Mouse (Mus musculus) limb, embryonic 11.5 days (tissue): ENCODE measurements around the gene Chsy1. TPM values are rescaled to one million over a fixed set of nuclear protein-coding genes. Genes with fewer than 3 reads are reported as not detected.

Experiments
- ATAC-seq: fragments of 200-750 bp; cut with Nextera tagmentation; 2 replicates; pipeline ENCODE4 v1.8.0; 2017; ENCODE audit warnings: low read depth; ENCODE audit not compliant: insufficient number of reproducible peaks, low FRiP score, low TSS enrichment
- DNase-seq: peaks from one replicate; pipeline ENCODE4 v3.0.0-alpha.2; 2015; ENCODE audit warnings: low spot score
- H3K27ac ChIP-seq: fragments of 300-500 bp; sonication (generic); replicated peaks from 2 replicates; pipeline ENCODE4 v1.5.1; 2014; ENCODE audit warnings: low read depth, mild to moderate bottlenecking, low read length
- H3K27me3 ChIP-seq: fragments of 300-500 bp; sonication (generic); 2 replicates; pipeline ENCODE4 v1.6.1; 2014; ENCODE audit warnings: mild to moderate bottlenecking, low read length, mixed read lengths; ENCODE audit not compliant: control insufficient read depth, insufficient read depth
- H3K36me3 ChIP-seq: fragments of 300-500 bp; sonication (generic); 2 replicates; pipeline ENCODE4 v1.6.1; 2014; ENCODE audit warnings: mild to moderate bottlenecking, low read length, moderate library complexity, mixed read lengths; ENCODE audit not compliant: control insufficient read depth, insufficient read depth
- H3K4me1 ChIP-seq: fragments of 300-500 bp; sonication (generic); 2 replicates; pipeline ENCODE4 v1.6.1; 2014; ENCODE audit warnings: low read length, mixed read lengths; ENCODE audit not compliant: control insufficient read depth, insufficient read depth
- H3K4me2 ChIP-seq: fragments of 300-500 bp; sonication (generic); 2 replicates; pipeline ENCODE4 v1.6.1; 2014; ENCODE audit warnings: low read depth, mild to moderate bottlenecking, moderate library complexity; ENCODE audit not compliant: severe bottlenecking
- H3K4me3 ChIP-seq: fragments of 300-500 bp; sonication (generic); 2 replicates; pipeline ENCODE4 v1.5.1; 2014; ENCODE audit warnings: low read depth, low read length
- H3K9ac ChIP-seq: fragments of 300-500 bp; sonication (generic); 2 replicates; pipeline ENCODE4 v1.6.1; 2014; ENCODE audit warnings: mild to moderate bottlenecking, low read length
- H3K9me3 ChIP-seq: fragments of 300-500 bp; sonication (generic); 2 replicates; pipeline ENCODE4 v1.6.1; 2016; ENCODE audit warnings: low read length; ENCODE audit not compliant: control insufficient read depth
- WGBS: fragments of 180-500 bp; shearing (Covaris S2); extraction: QIAGEN DNeasy Blood & Tissue Kit; methylation state at CpG from one replicate; pipeline ENCODE4 v1.1.7; 2014; 5-methylcytosine and 5-hydroxymethylcytosine counted together
- polyA plus RNA-seq: library from polyadenylated mRNA; unstranded; fragments of >200 nt; fragmentation: Nextera tagmentation; extraction: Ambion mirVana; gene quantifications from 2 replicates; pipeline ENCODE4 v1.2.1, GENCODE M21; 2014

Gene Chsy1
- polyA plus RNA-seq, 1 experiment from 2014 or later: 27.1 TPM

DNA sequence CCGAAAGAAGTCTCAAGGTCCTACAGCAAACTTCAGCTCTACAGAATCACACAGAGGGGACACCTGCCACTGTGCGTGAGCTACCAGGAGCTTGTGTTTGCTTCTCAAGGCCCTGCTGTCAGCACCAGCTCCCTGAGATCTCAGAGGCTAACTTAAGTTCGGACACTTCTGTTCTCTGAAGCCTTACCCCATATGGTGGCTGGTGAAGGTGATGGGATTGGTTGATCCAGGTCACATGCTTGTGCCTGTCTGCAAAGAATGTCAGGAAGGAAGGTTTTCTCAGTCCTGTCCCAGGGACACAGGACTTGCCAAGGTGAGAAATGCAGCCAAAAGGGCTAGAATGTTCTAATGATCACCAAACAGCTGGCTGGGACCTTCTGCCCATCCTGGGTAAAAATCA, 91.1 kb downstream of the Chsy1 start:
- Histone ChIP-seq H3K9me3 (no peaks in the 10 kb centered on the region), H3K4me2 (no peak overlapping the region), H3K4me3 (no peak overlapping the region), H3K4me1 (peaks cover 9% of the 10 kb centered on the region; the same call in 1 of the 2 replicates), H3K27me3 (no peaks in the 10 kb centered on the region), H3K27ac (no peak overlapping the region), H3K9ac (no peak overlapping the region), H3K36me3 (no peaks in the 10 kb centered on the region)
- 77% methylated on average over 3 of the region's 3 CpGs for WGBS
- ATAC-seq (no peak), DNase-seq (no peak)

DNA sequence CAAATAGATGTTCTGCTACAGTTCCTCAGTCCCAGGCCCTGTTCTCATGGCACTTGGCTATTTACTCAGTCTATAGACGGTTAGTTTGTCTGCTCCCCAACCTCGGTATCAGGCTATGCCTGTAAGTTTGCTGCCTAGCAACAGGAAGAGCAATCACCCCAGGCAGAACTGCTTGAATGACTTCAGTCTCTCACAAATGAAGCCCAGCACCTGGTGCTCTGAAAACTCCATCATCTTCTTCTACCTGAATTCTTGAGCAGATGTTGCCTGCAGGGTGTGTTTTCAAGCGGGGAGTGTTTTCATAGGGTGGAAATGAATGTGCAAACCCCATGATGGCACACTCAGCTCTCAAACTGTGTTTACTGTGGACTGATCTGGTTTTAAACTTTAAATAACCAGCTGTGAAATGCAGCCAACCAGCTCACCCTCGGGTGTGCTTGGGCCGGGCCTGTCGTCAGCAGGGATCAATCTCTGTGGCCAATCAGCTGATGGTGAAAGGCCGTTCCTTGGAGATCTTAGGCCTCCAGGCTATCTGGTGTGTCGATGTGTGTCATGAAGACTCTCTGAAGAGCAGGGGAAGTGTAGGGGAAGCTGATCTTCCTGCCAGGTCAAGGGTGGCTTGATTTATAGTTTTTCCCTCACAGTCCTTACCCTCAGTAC, 91.6 kb downstream of the Chsy1 start:
- DNase-seq (no peak), ATAC-seq (no peak)
- Histone ChIP-seq H3K27me3 (no peaks in the 10 kb centered on the region), H3K9me3 (no peaks in the 10 kb centered on the region), H3K36me3 (no peaks in the 10 kb centered on the region), H3K9ac (no peak overlapping the region), H3K4me2 (no peak overlapping the region), H3K4me1 (peaks cover 9% of the 10 kb centered on the region; the same call in 1 of the 2 replicates), H3K27ac (no peak overlapping the region), H3K4me3 (no peak overlapping the region)
- 45% methylated on average over 8 of the region's 8 CpGs for WGBS

DNA sequence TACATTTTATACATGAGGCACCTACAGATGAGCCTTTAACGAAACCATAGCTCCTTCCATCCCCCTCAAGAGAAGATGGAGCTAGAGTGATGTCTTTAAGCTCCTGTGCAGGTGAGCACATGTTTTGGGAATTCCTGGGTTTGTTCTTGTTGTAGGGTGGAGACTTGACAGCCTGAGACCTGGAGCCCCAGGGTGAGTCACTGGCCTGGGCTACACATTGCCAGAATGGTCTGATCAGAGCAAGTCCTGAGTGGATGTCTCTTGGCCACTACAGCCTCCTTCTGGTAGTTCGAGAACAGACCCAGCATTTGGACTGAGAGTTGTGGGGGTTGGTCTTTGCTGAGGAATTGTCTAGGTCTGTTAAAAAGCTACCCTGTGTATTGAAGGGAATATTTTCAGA, 92.3 kb downstream of the Chsy1 start:
- DNase-seq: no peak
- Histone ChIP-seq H3K27ac (no peak overlapping the region; the same call in 1 of the 2 replicates), H3K36me3 (no peaks in the 10 kb centered on the region), H3K4me2 (no peak overlapping the region), H3K9me3 (no peaks in the 10 kb centered on the region), H3K9ac (no peak overlapping the region), H3K27me3 (no peaks in the 10 kb centered on the region), H3K4me1 (peaks cover 9% of the 10 kb centered on the region; the same call in 1 of the 2 replicates), H3K4me3 (no peak overlapping the region)
- no peak for ATAC-seq
- 86% methylated on average over 2 of the region's 2 CpGs for WGBS

- no peak overlapping the region for H3K27ac ChIP-seq
- H3K9ac ChIP-seq: no peak overlapping the region
- H3K4me1 ChIP-seq: no peaks in the 10 kb centered on the region
- no peaks in the 10 kb centered on the region for H3K9me3 ChIP-seq
- H3K36me3 ChIP-seq: no peaks in the 10 kb centered on the region
- no peaks in the 10 kb centered on the region for H3K27me3 ChIP-seq
- ATAC-seq (no peak), DNase-seq (no peak)
- no peak overlapping the region for H3K4me3 ChIP-seq
- WGBS: 82% methylated on average over 2 of the region's 2 CpGs
- no peak overlapping the region for H3K4me2 ChIP-seq
Observed at GRCm38 (mm10) chr7:66209920-66210319, 100.6 kb downstream of the Chsy1 start.

- 86% methylated on average over 1 of the region's 1 CpGs for WGBS
- H3K4me1 ChIP-seq: peaks cover 5% of the 10 kb centered on the region; the same call in 1 of the 2 replicates
- no peaks in the 10 kb centered on the region for H3K27me3 ChIP-seq
- no peak for DNase-seq
- H3K27ac ChIP-seq: no peak overlapping the region
- no peaks in the 10 kb centered on the region for H3K9me3 ChIP-seq
- no peak overlapping the region for H3K4me3 ChIP-seq
- no peak overlapping the region for H3K9ac ChIP-seq
- no peak overlapping the region for H3K4me2 ChIP-seq
- no peaks in the 10 kb centered on the region for H3K36me3 ChIP-seq
- ATAC-seq: no peak
Observed at GRCm38 (mm10) chr7:66212887-66213286, 103.6 kb downstream of the Chsy1 start.

- no peak overlapping the region for H3K9ac ChIP-seq
- no peak overlapping the region for H3K27ac ChIP-seq
- H3K4me2 ChIP-seq: no peak overlapping the region
- H3K4me1 ChIP-seq: peaks cover 18% of the 10 kb centered on the region
- 34% methylated on average over 6 of the region's 6 CpGs for WGBS
- ATAC-seq: no peak
- no peaks in the 10 kb centered on the region for H3K36me3 ChIP-seq
- no peak overlapping the region for H3K4me3 ChIP-seq
- no peaks in the 10 kb centered on the region for H3K27me3 ChIP-seq
- DNase-seq: no peak
- no peaks in the 10 kb centered on the region for H3K9me3 ChIP-seq
Observed at GRCm38 (mm10) chr7:66214477-66214876, 105.2 kb downstream of the Chsy1 start.

DNA sequence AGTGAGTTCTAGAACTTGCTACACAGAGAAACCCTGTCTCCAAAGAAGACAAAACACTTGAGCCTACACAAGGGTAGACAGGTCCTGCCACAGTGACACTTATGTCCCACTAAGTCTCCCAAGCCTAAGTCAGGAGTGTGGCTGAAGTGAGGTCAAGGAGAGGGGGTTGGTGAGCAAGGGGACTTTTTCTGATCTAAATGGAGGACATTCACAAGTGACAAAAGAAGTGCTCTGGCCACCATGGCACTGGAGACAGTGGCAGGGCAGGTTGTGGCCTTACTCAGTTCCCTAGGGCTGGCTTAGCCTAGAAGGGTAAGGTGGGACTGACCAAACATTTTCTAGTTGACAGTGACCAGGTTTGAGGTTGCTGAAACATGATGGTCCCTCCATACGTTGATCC, 106.6 kb downstream of the Chsy1 start:
- Histone ChIP-seq H3K36me3 (no peaks in the 10 kb centered on the region), H3K9ac (no peak overlapping the region), H3K27me3 (no peaks in the 10 kb centered on the region), H3K27ac (no peak overlapping the region), H3K4me1 (peaks cover 18% of the 10 kb centered on the region), H3K4me3 (no peak overlapping the region), H3K4me2 (no peak overlapping the region), H3K9me3 (no peaks in the 10 kb centered on the region)
- DNase-seq (no peak), ATAC-seq (no peak)
- 91% methylated on average over 1 of the region's 1 CpGs for WGBS

DNA sequence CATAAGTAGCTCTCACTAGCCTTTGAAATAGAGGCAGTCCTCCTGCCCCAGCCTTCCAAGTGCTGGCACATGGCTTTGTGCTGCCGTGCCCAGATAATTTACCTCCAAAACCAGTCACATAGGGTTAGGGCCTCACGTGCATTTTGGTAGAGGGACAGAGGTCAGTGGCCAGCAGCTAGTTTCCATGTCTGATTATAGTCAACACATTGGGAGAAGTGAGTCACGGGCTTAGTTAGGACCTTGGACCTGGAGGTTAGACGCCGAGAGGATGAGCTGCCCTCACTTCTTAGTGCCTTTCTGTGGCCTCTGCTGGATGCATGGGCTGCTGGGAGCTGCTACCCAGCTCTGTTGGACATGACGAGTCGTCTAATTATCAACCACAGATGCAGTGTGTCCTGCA, 107.7 kb downstream of the Chsy1 start:
- DNase-seq: no peak
- H3K9me3 ChIP-seq: no peaks in the 10 kb centered on the region
- no peak overlapping the region for H3K4me2 ChIP-seq
- 86% methylated on average over 7 of the region's 7 CpGs for WGBS
- H3K27me3 ChIP-seq: no peaks in the 10 kb centered on the region
- peaks cover 18% of the 10 kb centered on the region for H3K4me1 ChIP-seq
- no peak overlapping the region for H3K27ac ChIP-seq
- no peak overlapping the region for H3K9ac ChIP-seq
- no peak for ATAC-seq
- H3K36me3 ChIP-seq: no peaks in the 10 kb centered on the region
- H3K4me3 ChIP-seq: no peak overlapping the region
